Mouse (Mus musculus) bone marrow macrophage, adult 2 months (primary cell): ENCODE measurements around the gene Fgfrl1. TPM values are rescaled to one million over a fixed set of nuclear protein-coding genes. Genes with fewer than 3 reads are reported as not detected.

ENCODE experiments used
- H3K27ac ChIP-seq: 2 replicates; pipeline ENCODE4 v1.5.1; 2012; ENCODE audit warnings: low read depth, low read length; ENCODE audit not compliant: insufficient read depth
- H3K4me1 ChIP-seq: 2 replicates; pipeline ENCODE4 v1.6.1; 2012; ENCODE audit warnings: low read length; ENCODE audit not compliant: control insufficient read depth, insufficient read depth
- H3K4me3 ChIP-seq: 2 replicates; pipeline ENCODE4 v1.5.1; 2012; ENCODE audit warnings: mild to moderate bottlenecking, low read length, moderate library complexity; ENCODE audit not compliant: insufficient read depth
- CTCF ChIP-seq: IDR thresholded peaks from 2 replicates; pipeline ENCODE4 v1.5.1; 2012; ENCODE audit warnings: low read depth, mild to moderate bottlenecking, low read length, moderate library complexity
- POLR2A ChIP-seq: IDR thresholded peaks from 2 replicates; pipeline ENCODE4 v1.6.1; 2012; ENCODE audit warnings: mild to moderate bottlenecking, low read depth, low read length, borderline replicate concordance
- polyA plus RNA-seq: library from polyadenylated mRNA; stranded (reverse); fragments of >200 nt; gene quantifications from 2 replicates; pipeline ENCODE4 v1.2.4, GENCODE M21; 2012; ENCODE audit not compliant: missing spikeins, insufficient read depth, insufficient read length

Gene Fgfrl1
- polyA plus RNA-seq, 1 experiment, result 1.5 TPM

DNA sequence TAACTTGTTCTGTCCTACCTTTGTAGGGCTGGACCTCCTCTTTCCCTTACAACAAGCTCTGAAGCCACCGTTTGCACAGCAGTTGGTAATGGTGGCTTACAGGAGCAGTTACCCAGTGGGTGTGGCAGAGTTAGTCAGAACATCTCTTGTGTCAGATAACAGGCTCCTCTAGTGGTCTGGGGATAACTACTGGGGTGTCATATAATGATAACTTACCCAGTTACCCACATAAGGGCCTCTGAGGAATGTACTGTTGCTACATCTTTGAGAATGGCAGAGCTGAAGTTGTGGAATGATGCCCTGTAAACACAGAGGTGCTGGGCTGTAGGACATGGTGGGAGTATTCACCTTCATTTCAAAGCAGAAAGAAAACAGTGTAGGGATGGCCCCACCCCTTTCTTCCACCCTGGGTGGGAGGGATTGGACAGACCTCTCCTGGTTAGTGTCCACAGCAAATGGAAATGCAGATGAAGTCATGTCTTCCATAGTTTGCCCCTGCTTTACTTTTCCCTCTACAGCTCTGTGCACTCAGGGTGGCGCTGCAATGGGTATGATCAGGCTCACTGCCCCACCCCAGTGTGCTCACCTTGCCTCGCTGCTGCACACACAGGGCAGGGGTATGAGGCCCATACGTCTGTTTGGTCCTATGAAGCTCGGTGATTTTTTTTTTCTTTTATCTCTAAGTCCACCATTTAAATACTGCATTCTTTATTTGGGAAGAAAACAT lies 15.2 kb upstream of the Fgfrl1 start:
- no peak overlapping the region for H3K4me3 ChIP-seq
- TF ChIP-seq CTCF (no peak), POLR2A (no peak)
- H3K27ac ChIP-seq, result no peak overlapping the region
- H3K4me1 ChIP-seq, result peaks cover 5% of the 10 kb centered on the region; the same call in 1 of the 2 replicates

DNA sequence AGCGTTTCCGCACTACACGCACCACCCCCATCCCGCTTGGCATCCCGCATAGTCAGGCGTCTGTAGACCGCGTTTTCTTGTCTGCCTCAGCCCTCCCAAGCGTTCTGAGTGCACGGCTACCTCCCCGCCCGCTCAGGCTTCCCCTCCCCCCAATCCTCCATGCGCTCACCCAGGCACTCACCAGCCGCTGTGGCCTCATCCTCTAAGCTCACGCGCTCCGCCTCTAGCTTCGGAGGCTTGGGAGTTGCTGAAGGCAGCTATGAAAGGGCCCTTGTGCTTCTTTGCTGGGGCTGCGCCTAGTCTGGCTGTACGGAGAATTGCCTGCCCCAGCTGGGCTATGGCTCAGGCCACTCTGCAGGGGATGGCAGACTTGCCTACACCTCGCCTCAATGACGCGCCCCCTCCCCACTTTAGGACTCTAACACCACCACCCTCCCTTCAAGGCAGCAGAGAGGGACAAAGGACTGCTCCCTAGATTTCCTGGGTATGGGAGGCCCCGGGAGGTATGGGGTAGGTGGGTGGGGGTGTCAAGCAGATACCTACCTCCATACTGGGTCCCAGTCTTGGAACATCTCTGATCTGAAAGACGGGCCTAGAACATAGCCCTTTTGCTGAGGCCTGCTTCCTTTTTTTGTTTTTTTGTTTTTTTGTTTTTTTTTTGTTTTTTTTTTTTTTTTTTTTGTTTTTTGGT lies 14.4 kb upstream of the Fgfrl1 start:
- Histone ChIP-seq H3K4me1 (peaks cover 5% of the 10 kb centered on the region; the same call in 1 of the 2 replicates), H3K27ac (no peak overlapping the region), H3K4me3 (no peak overlapping the region)
- TF ChIP-seq POLR2A (no peak), CTCF (no peak)

DNA sequence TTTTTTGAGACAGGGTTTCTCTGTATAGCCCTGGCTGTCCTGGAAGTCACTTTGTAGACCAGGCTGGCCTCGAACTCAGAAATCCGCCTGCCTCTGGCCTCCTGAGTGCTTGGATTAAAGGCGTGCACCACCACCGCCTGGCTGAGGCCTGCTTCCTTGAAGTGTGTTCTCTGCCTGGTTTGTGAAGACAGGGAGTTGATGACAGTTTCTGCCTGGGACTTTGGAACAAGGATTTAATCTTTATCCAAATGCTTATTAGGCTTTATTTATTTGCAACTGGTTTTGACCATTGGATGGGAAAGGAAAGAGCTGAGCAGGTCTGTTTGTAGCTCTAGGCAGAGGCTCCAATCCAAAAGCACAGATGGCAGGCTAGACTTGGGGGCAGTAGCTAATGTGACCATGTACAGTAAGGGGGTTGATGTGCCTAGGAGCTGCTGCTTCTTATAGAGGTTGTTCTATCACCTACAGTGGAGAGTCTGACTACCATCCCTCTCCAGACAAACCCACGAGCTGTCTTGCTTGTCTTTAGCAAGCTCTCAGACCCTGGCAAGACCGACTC lies 13.8 kb upstream of the Fgfrl1 start:
- TF ChIP-seq CTCF (no peak), POLR2A (no peak)
- Histone ChIP-seq H3K4me1 (peaks cover 4% of the 10 kb centered on the region; the same call in 1 of the 2 replicates), H3K4me3 (no peak overlapping the region), H3K27ac (no peak overlapping the region)

DNA sequence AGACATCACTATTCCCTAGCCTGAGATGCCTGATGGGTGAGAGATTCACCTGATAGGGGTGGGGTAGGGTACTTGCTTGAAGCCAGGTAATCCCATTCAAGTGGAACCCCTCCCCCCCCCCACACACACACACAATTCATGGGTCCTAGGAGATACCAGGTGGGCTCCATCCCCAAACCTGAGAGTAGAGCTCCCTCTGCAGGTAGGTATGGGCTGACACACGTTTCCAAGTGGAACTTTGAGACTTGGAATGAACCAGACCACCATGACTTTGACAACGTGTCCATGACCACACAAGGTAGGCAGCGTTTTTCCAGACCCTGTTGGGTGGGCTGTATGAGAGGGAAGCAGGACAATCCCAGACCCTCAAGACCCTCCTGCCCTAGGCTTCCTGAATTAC lies 12.3 kb upstream of the Fgfrl1 start:
- TF ChIP-seq POLR2A (no peak), CTCF (peak; percentile 29; the same call in 1 of the 2 replicates)

DNA sequence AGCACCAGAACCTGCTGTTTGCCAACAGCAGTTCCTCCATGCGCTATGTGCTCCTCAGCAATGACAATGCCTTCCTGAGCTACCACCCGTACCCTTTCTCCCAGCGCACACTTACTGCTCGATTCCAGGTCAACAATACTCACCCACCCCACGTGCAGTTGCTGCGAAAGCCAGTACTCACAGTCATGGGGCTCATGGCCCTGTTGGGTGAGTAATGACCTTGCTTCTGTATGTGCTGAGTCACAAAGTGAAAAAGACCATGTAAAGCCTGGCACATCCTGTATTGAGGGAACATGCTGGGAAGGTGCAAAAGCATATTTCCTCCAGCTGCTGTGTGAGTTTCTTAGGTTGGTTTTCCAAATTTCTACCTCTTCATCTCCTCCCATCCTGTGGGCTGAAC lies 11.3 kb upstream of the Fgfrl1 start:
- no peak overlapping the region for H3K4me3 ChIP-seq
- TF ChIP-seq CTCF (no peak), POLR2A (no peak)
- H3K27ac ChIP-seq, result no peak overlapping the region
- no peaks in the 10 kb centered on the region for H3K4me1 ChIP-seq

More for the DNA sequence above, 12.3 kb upstream of the Fgfrl1 start:
- Histone ChIP-seq H3K27ac (no peak overlapping the region), H3K4me3 (no peak overlapping the region), H3K4me1 (no peaks in the 10 kb centered on the region)

DNA sequence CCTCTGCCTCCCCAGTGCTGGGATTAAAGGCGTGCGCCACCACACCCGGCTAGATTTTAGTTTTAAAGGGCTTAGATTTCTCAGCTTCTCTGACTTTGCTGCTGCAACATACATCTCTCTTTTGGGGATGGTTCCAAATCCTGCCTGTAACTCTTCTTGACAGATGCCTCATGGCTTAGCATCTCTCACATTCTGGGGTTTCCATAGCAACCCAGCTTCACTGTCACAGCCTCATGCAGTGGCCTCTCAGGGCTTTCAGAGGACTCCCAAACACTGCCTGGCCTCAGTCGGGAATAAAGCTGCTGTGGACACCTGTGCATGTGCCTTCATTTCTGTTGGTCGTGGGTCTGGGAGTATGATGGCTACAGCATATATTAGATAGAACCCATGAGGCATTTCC lies 3.1 kb upstream of the Fgfrl1 start:
- H3K27ac ChIP-seq, result no peak overlapping the region
- TF ChIP-seq CTCF (no peak), POLR2A (no peak)
- peaks cover 5% of the 10 kb centered on the region; the same call in 1 of the 2 replicates for H3K4me1 ChIP-seq
- H3K4me3 ChIP-seq, result no peak overlapping the region

DNA sequence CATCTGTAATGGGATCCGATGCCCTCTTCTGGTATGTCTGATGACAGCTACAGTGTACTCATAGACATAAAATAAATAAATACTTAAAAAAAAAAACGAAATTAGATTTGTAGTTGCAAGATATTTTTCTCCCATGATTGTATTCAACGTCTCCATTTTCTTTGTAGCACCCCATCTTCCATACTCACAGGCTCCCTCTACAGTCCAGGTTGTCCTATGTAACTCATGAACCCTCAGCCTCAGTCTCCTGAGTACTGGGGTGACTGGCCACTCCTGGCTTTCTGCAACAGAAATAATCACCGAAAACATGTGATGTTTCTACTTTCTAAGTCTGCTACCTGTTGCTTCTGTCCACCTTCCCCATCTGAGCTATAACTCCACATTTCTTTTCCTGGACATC lies 1.0 kb upstream of the Fgfrl1 start:
- Histone ChIP-seq H3K27ac (no peak overlapping the region), H3K4me1 (peaks cover 5% of the 10 kb centered on the region; the same call in 1 of the 2 replicates), H3K4me3 (no peak overlapping the region)
- no peak for TF ChIP-seq CTCF
- TF ChIP-seq POLR2A, result no peak

DNA sequence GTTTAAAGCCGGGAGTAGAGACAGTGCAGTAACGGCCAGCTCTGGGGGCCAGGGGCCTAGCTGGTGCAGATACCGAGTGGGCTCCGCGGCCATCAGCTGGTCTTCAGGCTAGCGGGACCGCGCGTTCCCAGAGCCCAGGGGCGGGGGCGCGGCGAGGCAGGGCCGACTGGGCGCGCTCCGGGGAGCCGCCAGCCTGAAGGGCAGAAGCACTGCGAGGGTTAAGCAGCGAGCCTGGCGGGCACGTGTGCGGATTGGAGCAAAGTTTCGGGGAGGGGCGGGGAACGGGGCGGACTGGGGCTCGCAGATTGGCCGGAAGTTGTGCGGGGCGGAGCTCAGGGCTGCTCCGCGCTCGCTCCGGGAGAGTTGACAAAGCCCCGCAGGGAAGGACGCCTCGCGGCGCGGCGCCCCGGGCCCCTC lies 1.7 kb downstream of the Fgfrl1 start:
- Histone ChIP-seq H3K4me1 (peaks cover 5% of the 10 kb centered on the region; the same call in 1 of the 2 replicates), H3K4me3 (peak overlapping the region; percentile 80), H3K27ac (no peak overlapping the region)
- TF ChIP-seq POLR2A (no peak), CTCF (no peak)

DNA sequence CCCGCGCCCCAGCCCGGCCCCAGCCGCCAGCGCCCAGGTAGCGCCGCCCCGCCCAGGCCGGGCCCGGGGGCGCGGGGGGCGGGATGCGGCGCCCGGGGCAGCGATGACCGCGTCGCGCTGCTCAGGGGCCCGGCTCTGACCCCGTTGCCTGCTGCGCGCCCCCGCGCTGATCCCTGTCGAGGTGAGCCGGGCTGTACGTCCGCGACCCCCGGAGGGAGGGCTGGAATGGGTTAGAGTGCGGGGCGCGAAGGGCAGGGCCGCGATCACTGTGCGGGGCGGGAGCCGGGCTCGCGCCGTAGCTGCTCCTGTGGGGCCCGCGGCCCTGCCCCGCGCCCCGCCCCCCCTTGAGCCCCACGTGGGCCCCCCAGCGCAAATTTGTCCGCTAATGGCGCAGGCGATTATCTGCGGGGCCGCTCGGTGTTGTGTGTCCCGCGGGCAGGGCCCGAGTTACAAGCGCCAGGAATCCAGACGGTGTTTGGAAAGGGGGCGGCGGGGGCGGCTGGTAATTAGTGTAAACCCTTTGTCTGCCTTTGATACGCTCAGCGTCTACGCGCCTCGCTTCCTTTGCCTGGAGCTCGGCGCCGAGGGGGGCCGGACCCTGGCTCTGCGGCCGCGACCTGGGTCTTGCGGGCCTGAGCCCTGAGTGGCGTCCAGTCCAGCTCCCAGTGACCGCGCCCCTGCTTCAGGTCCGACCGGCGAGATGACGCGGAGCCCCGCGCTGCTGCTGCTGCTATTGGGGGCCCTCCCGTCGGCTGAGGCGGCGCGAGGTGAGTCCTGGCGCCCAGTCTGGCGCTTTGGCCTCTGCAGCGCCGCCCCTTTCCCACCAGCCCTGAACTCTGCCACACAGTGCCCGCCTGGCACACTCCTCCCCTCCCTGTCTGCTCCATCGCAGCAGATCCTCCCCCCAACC lies 2.4 kb downstream of the Fgfrl1 start:
- no peak for TF ChIP-seq CTCF
- TF ChIP-seq POLR2A, result no peak
- H3K4me1 ChIP-seq, result peaks cover 5% of the 10 kb centered on the region; the same call in 1 of the 2 replicates
- H3K4me3 ChIP-seq, result peak overlapping the region; percentile 75
- no peak overlapping the region for H3K27ac ChIP-seq
